Mouse (Mus musculus) limb, embryonic 10.5 days (tissue): ENCODE measurements around the gene Fbxl8. TPM values are rescaled to one million over a fixed set of nuclear protein-coding genes. Genes with fewer than 3 reads are reported as not detected.

Experiments
- DNase-seq: peaks from one replicate; pipeline ENCODE4 v3.0.0-alpha.2; 2017; ENCODE audit warnings: low spot score
- H3K27ac ChIP-seq: fragments of 300-500 bp; sonication (generic); 2 replicates; pipeline ENCODE4 v1.5.1; 2016; ENCODE audit warnings: mild to moderate bottlenecking
- H3K27me3 ChIP-seq: fragments of 300-500 bp; sonication (generic); 2 replicates; pipeline ENCODE4 v1.6.1; 2016; ENCODE audit warnings: low read depth, mild to moderate bottlenecking; ENCODE audit not compliant: poor library complexity, severe bottlenecking
- H3K36me3 ChIP-seq: fragments of 300-500 bp; sonication (generic); 2 replicates; pipeline ENCODE4 v1.6.1; 2016; ENCODE audit warnings: mild to moderate bottlenecking, moderate library complexity
- H3K4me1 ChIP-seq: fragments of 300-500 bp; sonication (generic); 2 replicates; pipeline ENCODE4 v1.6.1; 2016
- H3K4me3 ChIP-seq: fragments of 300-500 bp; sonication (generic); 2 replicates; pipeline ENCODE4 v1.5.1; 2016; ENCODE audit warnings: mild to moderate bottlenecking, moderate library complexity
- H3K9me3 ChIP-seq: fragments of 300-500 bp; sonication (generic); replicated peaks from 2 replicates; pipeline ENCODE4 v1.6.1; 2016; ENCODE audit warnings: mild to moderate bottlenecking
- WGBS: fragments of 180-500 bp; shearing (Covaris S2); methylation state at CpG from one replicate; pipeline ENCODE4 v1.1.7; 2016; 5-methylcytosine and 5-hydroxymethylcytosine counted together
- polyA plus RNA-seq: library from polyadenylated mRNA; unstranded; fragments of >200 nt; fragmentation: Nextera tagmentation; extraction: Ambion mirVana; gene quantifications from 2 replicates; pipeline ENCODE4 v1.2.1, GENCODE M21; 2016

The Fbxl8 gene
- polyA plus RNA-seq, 1 experiment from 2014 or later, result 0.81 TPM

GRCm38 (mm10) chr8:105305211-105306145 is 41.0 kb downstream of the Fbxl8 start, which contains the start of gene Elmo3:
TSS of gene Elmo3 (plus strand) at chr8:105305601.
- H3K27me3 ChIP-seq, result no peaks in the 10 kb centered on the region
- peak within 1 kb of the TSS; percentile 75 for H3K27ac ChIP-seq
- peaks cover 23% of the 10 kb centered on the region for H3K4me1 ChIP-seq
- no peaks in the 10 kb centered on the region for H3K9me3 ChIP-seq
- WGBS, result 5% methylated on average over 30 of the region's 30 CpGs
- H3K36me3 ChIP-seq, result peaks cover 86% of the 10 kb centered on the region
- DNase-seq, result peak; percentile 70
- H3K4me3 ChIP-seq, result peak within 1 kb of the TSS; percentile 47

- no peaks in the 10 kb centered on the region for H3K27me3 ChIP-seq
- H3K27ac ChIP-seq, result peak overlapping the region; percentile 75
Observed at GRCm38 (mm10) chr8:105306146-105306691, 41.8 kb downstream of the Fbxl8 start.

GRCm38 (mm10) chr8:105307670-105308069 is 43.2 kb downstream of the Fbxl8 start:
- no peak overlapping the region for H3K4me3 ChIP-seq
- WGBS, result 96% methylated on average over 13 of the region's 13 CpGs
- H3K36me3 ChIP-seq, result peaks cover 85% of the 10 kb centered on the region
- no peak overlapping the region for H3K27ac ChIP-seq
- no peaks in the 10 kb centered on the region for H3K9me3 ChIP-seq
- peaks cover 23% of the 10 kb centered on the region for H3K4me1 ChIP-seq
- H3K27me3 ChIP-seq, result no peaks in the 10 kb centered on the region
- DNase-seq, result no peak

More at GRCm38 (mm10) chr8:105306146-105306691, 41.8 kb downstream of the Fbxl8 start:
- DNase-seq, result no peak
- Histone ChIP-seq H3K36me3 (peaks cover 85% of the 10 kb centered on the region), H3K4me3 (peak overlapping the region; percentile 47), H3K4me1 (peaks cover 23% of the 10 kb centered on the region), H3K9me3 (no peaks in the 10 kb centered on the region)
- 48% methylated on average over 5 of the region's 5 CpGs for WGBS

- Histone ChIP-seq H3K27me3 (no peaks in the 10 kb centered on the region), H3K4me3 (no peak overlapping the region), H3K27ac (no peak overlapping the region), H3K4me1 (peaks cover 23% of the 10 kb centered on the region), H3K9me3 (no peaks in the 10 kb centered on the region), H3K36me3 (peaks cover 85% of the 10 kb centered on the region)
- no peak for DNase-seq
- 94% methylated on average over 10 of the region's 10 CpGs for WGBS
Observed at GRCm38 (mm10) chr8:105308428-105308827, 44.0 kb downstream of the Fbxl8 start.

- Histone ChIP-seq H3K27me3 (no peaks in the 10 kb centered on the region), H3K9me3 (no peaks in the 10 kb centered on the region), H3K27ac (no peak overlapping the region), H3K36me3 (peaks cover 85% of the 10 kb centered on the region), H3K4me3 (no peak overlapping the region), H3K4me1 (peaks cover 22% of the 10 kb centered on the region)
- DNase-seq, result no peak
- WGBS, result 83% methylated on average over 15 of the region's 15 CpGs
Observed at GRCm38 (mm10) chr8:105309142-105309847, 44.8 kb downstream of the Fbxl8 start.

GRCm38 (mm10) chr8:105310118-105310517 is 45.7 kb downstream of the Fbxl8 start:
- Histone ChIP-seq H3K27ac (no peak overlapping the region), H3K36me3 (peaks cover 86% of the 10 kb centered on the region), H3K4me3 (no peak overlapping the region), H3K9me3 (no peaks in the 10 kb centered on the region), H3K27me3 (no peaks in the 10 kb centered on the region), H3K4me1 (peaks cover 16% of the 10 kb centered on the region)
- DNase-seq, result no peak
- WGBS, result 83% methylated on average over 8 of the region's 8 CpGs

GRCm38 (mm10) chr8:105311718-105312117 is 47.3 kb downstream of the Fbxl8 start:
- WGBS, result 80% methylated on average over 1 of the region's 1 CpGs
- no peaks in the 10 kb centered on the region for H3K27me3 ChIP-seq

GRCm38 (mm10) chr8:105312891-105313481 is 48.5 kb downstream of the Fbxl8 start:
- no peaks in the 10 kb centered on the region for H3K4me1 ChIP-seq
- no peak overlapping the region for H3K27ac ChIP-seq
- H3K4me3 ChIP-seq, result no peak overlapping the region
- H3K9me3 ChIP-seq, result no peaks in the 10 kb centered on the region
- no peak for DNase-seq
- peaks cover 95% of the 10 kb centered on the region for H3K36me3 ChIP-seq
- H3K27me3 ChIP-seq, result no peaks in the 10 kb centered on the region
- 88% methylated on average over 8 of the region's 8 CpGs for WGBS

More at GRCm38 (mm10) chr8:105311718-105312117, 47.3 kb downstream of the Fbxl8 start:
- H3K4me3 ChIP-seq, result no peak overlapping the region
- peaks cover 98% of the 10 kb centered on the region for H3K36me3 ChIP-seq
- H3K27ac ChIP-seq, result no peak overlapping the region
- H3K4me1 ChIP-seq, result no peaks in the 10 kb centered on the region
- H3K9me3 ChIP-seq, result no peaks in the 10 kb centered on the region
- no peak for DNase-seq

GRCm38 (mm10) chr8:105313622-105314402 is 49.4 kb downstream of the Fbxl8 start:
- DNase-seq, result no peak
- no peaks in the 10 kb centered on the region for H3K27me3 ChIP-seq
- H3K4me3 ChIP-seq, result no peak overlapping the region
- no peak overlapping the region for H3K27ac ChIP-seq
- H3K9me3 ChIP-seq, result no peaks in the 10 kb centered on the region
- H3K4me1 ChIP-seq, result no peaks in the 10 kb centered on the region
- 78% methylated on average over 9 of the region's 9 CpGs for WGBS
- H3K36me3 ChIP-seq, result peaks cover 94% of the 10 kb centered on the region

- no peak for DNase-seq
- no peaks in the 10 kb centered on the region for H3K27me3 ChIP-seq
- peaks cover 95% of the 10 kb centered on the region for H3K36me3 ChIP-seq
- no peaks in the 10 kb centered on the region for H3K4me1 ChIP-seq
- 92% methylated on average over 18 of the region's 18 CpGs for WGBS
- no peaks in the 10 kb centered on the region for H3K9me3 ChIP-seq
- H3K4me3 ChIP-seq, result no peak overlapping the region
- no peak overlapping the region for H3K27ac ChIP-seq
Observed at GRCm38 (mm10) chr8:105315073-105315769, 50.8 kb downstream of the Fbxl8 start.

GRCm38 (mm10) chr8:105317941-105318340 is 53.5 kb downstream of the Fbxl8 start:
- no peak overlapping the region for H3K4me3 ChIP-seq
- no peak for DNase-seq
- H3K36me3 ChIP-seq, result peaks cover 78% of the 10 kb centered on the region
- H3K4me1 ChIP-seq, result no peaks in the 10 kb centered on the region
- no peaks in the 10 kb centered on the region for H3K9me3 ChIP-seq
- no peak overlapping the region for H3K27ac ChIP-seq
- no peaks in the 10 kb centered on the region for H3K27me3 ChIP-seq
- WGBS, result 90% methylated on average over 4 of the region's 4 CpGs
